Mouse (Mus musculus): ENCODE results near the gene Mapk1ip1l.

DNA sequence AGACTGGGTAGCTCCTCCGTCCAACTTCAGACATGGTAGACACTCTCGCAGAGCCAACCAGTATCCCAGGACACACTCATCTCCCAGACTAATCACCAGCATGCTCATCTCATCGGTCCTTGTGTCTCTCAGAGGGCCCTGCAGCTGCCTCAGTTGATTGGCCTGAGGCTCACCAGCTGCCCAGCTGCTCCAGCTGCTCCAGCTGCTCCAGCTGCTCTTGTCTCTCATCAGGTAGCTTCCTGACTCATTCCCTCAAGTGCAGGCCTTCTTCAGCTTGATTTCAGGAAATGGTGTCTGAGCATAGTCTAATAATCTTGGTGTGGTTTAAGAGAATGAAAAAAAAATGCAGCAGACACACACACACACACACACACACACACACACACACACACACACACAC, 58.6 kb downstream of the Mapk1ip1l start:
- TF ChIP-seq POLR2A (IDR thresholded peaks at IDR 0.05; ENCODE audit: extremely low read depth, insufficient read depth, low read length) = no peak
- no peak for TF ChIP-seq CTCF (IDR thresholded peaks at IDR 0.05; ENCODE audit: low read depth, low read length)
